Mouse (Mus musculus): ENCODE measurements around the gene Stxbp3.
A peak's percentile ranks its signal among the peaks of the same experiment; 100 is the strongest.
"Not testable (repeated sequence)": the region's sequence is repeated elsewhere in the genome, so short reads cannot be mapped to it uniquely, and the experiment has no call there.

Gene Stxbp3

GRCm38 (mm10) chr3:108840000-108840715 lies at the start of gene Stxbp3:
Gene Stxbp3 (minus strand): TSS chr3:108840526.
- peak; percentile 90 for DNase-seq (ENCODE audit: extremely low read depth, low read depth)

- no peak for DNase-seq (ENCODE audit: extremely low read depth, low read depth)
Observed at GRCm38 (mm10) chr3:108889908-108890307, 49.6 kb upstream of the Stxbp3 start, which contains the start of gene Fndc7. Gene Fndc7 (minus strand): TSS chr3:108890008.

GRCm38 (mm10) chr3:108887618-108887975 lies 47.3 kb upstream of the Stxbp3 start:
- DNase-seq (ENCODE audit: extremely low read depth, low read depth) = no peak

- no peak for DNase-seq (ENCODE audit: extremely low read depth, low read depth)
Observed at GRCm38 (mm10) chr3:108886934-108887617, 46.8 kb upstream of the Stxbp3 start.

- peak; percentile 90 for DNase-seq (ENCODE audit: extremely low read depth, low read depth)
Observed at GRCm38 (mm10) chr3:108885686-108886530, 45.6 kb upstream of the Stxbp3 start.

GRCm38 (mm10) chr3:108884706-108885289 lies 44.5 kb upstream of the Stxbp3 start:
- peak; percentile 48 for DNase-seq (ENCODE audit: extremely low read depth, low read depth)

- no peak for DNase-seq (ENCODE audit: extremely low read depth, low read depth)
Observed at GRCm38 (mm10) chr3:108883067-108883466, 42.7 kb upstream of the Stxbp3 start.

- DNase-seq (ENCODE audit: extremely low read depth, low read depth) = not testable (repeated sequence)
Observed at GRCm38 (mm10) chr3:108881873-108882272, 41.5 kb upstream of the Stxbp3 start.

GRCm38 (mm10) chr3:108880544-108881507 lies 40.5 kb upstream of the Stxbp3 start:
- no peak for DNase-seq (ENCODE audit: extremely low read depth, low read depth)

GRCm38 (mm10) chr3:108879836-108880435 lies 39.6 kb upstream of the Stxbp3 start:
- no peak for DNase-seq (ENCODE audit: extremely low read depth, low read depth)

GRCm38 (mm10) chr3:108879129-108879528 lies 38.8 kb upstream of the Stxbp3 start:
- DNase-seq (ENCODE audit: extremely low read depth, low read depth) = no peak

GRCm38 (mm10) chr3:108870631-108871030 lies 30.3 kb upstream of the Stxbp3 start:
- no peak for DNase-seq (ENCODE audit: extremely low read depth, low read depth)

- no peak for DNase-seq (ENCODE audit: extremely low read depth, low read depth)
Observed at GRCm38 (mm10) chr3:108867449-108867848, 27.1 kb upstream of the Stxbp3 start.

- no peak for DNase-seq (ENCODE audit: extremely low read depth, low read depth)
Observed at GRCm38 (mm10) chr3:108865676-108866075, 25.4 kb upstream of the Stxbp3 start.

- DNase-seq (ENCODE audit: extremely low read depth, low read depth) = no peak
Observed at GRCm38 (mm10) chr3:108865129-108865528, 24.8 kb upstream of the Stxbp3 start.

- DNase-seq (ENCODE audit: extremely low read depth, low read depth) = no peak
Observed at GRCm38 (mm10) chr3:108863091-108863490, 22.8 kb upstream of the Stxbp3 start.

GRCm38 (mm10) chr3:108862282-108862681 lies 22.0 kb upstream of the Stxbp3 start:
- not testable (repeated sequence) for DNase-seq (ENCODE audit: extremely low read depth, low read depth)

GRCm38 (mm10) chr3:108860786-108861185 lies 20.5 kb upstream of the Stxbp3 start:
- no peak for DNase-seq (ENCODE audit: extremely low read depth, low read depth)

GRCm38 (mm10) chr3:108858231-108858770 lies 18.0 kb upstream of the Stxbp3 start:
- no peak for DNase-seq (ENCODE audit: extremely low read depth, low read depth)

- DNase-seq (ENCODE audit: extremely low read depth, low read depth) = no peak
Observed at GRCm38 (mm10) chr3:108857714-108858113, 17.4 kb upstream of the Stxbp3 start.
